Mouse (Mus musculus) lung, embryonic 14.5 days (tissue): ENCODE measurements around the gene H2-Ab1. TPM values are rescaled to one million over a fixed set of nuclear protein-coding genes. Genes with fewer than 3 reads are reported as not detected.
A peak's percentile ranks its signal among the peaks of the same experiment; 100 is the strongest.

Source experiments
- ATAC-seq: fragments of 200-750 bp; cut with Nextera tagmentation; 2 replicates; pipeline ENCODE4 v1.8.0; 2017; ENCODE audit warnings: mild to moderate bottlenecking, moderate TSS enrichment, moderate library complexity; ENCODE audit not compliant: insufficient read depth
- DNase-seq: peaks from one replicate; pipeline ENCODE4 v3.0.0-alpha.2; 2015
- H3K27ac ChIP-seq: fragments of 300-500 bp; sonication (generic); 2 replicates; pipeline ENCODE4 v1.5.1; 2014; ENCODE audit warnings: low read depth, mild to moderate bottlenecking, moderate library complexity
- H3K27me3 ChIP-seq: fragments of 300-500 bp; sonication (generic); 2 replicates; pipeline ENCODE4 v1.6.1; 2014; ENCODE audit warnings: low read length, control low read depth; ENCODE audit not compliant: insufficient read depth
- H3K36me3 ChIP-seq: fragments of 300-500 bp; sonication (generic); 2 replicates; pipeline ENCODE4 v1.6.1; 2014; ENCODE audit warnings: control low read depth; ENCODE audit not compliant: insufficient read depth
- H3K4me1 ChIP-seq: fragments of 300-500 bp; sonication (generic); 2 replicates; pipeline ENCODE4 v1.6.1; 2014; ENCODE audit warnings: antibody characterized with exemption, control low read depth; ENCODE audit not compliant: insufficient read depth
- H3K4me2 ChIP-seq: fragments of 300-500 bp; sonication (generic); 2 replicates; pipeline ENCODE4 v1.6.1; 2014; ENCODE audit warnings: mild to moderate bottlenecking
- H3K4me3 ChIP-seq: fragments of 300-500 bp; sonication (generic); 2 replicates; pipeline ENCODE4 v1.5.1; 2014; ENCODE audit warnings: low read depth, low read length
- H3K9ac ChIP-seq: fragments of 300-500 bp; sonication (generic); 2 replicates; pipeline ENCODE4 v1.6.1; 2014
- H3K9me3 ChIP-seq: fragments of 300-500 bp; sonication (generic); 2 replicates; pipeline ENCODE4 v1.6.1; 2016; ENCODE audit warnings: low read depth, low read length, control low read depth
- CTCF ChIP-seq: IDR thresholded peaks from 2 replicates; pipeline ENCODE4 v1.5.1; 2016; ENCODE audit warnings: antibody characterized with exemption, low read depth
- WGBS: fragments of 180-500 bp; shearing (Covaris S2); extraction: QIAGEN DNeasy Blood & Tissue Kit; methylation state at CpG from one replicate; pipeline ENCODE4 v1.1.7; 2014; 5-methylcytosine and 5-hydroxymethylcytosine counted together
- polyA plus RNA-seq: library from polyadenylated mRNA; unstranded; fragments of >200 nt; fragmentation: Nextera tagmentation; extraction: Ambion mirVana; gene quantifications from 2 replicates; pipeline ENCODE4 v1.2.1, GENCODE M21; 2014

The H2-Ab1 gene
- polyA plus RNA-seq, 1 experiment from 2014 or later: 2.8 TPM

DNA sequence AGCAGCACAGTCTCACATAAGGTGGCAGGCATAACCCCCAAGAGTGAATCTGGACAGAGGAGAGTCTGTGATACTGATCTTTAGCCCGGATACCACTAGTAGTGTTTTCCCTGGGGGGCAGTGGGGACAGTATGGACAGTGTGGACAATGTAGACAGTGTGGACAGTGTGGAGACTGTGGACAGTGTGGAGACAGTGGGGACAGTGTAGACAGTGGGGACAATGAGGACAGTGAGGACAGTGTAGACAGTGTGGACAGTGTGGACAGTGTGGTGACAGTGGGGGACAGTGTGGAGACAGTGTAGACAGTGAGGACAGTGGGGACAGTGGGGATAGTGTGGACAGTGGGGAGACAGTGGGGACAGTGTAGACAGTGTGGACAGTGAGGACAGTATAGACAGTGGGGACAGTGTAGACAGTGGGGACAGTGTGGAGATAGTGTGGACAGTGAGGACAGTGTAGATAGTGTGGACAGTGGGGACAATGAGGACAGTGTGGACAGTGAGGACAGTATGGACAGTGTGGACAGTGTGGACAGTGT lies 23.1 kb downstream of the H2-Ab1 start:
- Histone ChIP-seq H3K4me2 (no peak overlapping the region), H3K4me3 (no peak overlapping the region), H3K4me1 (no peaks in the 10 kb centered on the region), H3K9me3 (no peaks in the 10 kb centered on the region), H3K36me3 (no peaks in the 10 kb centered on the region), H3K27me3 (no peaks in the 10 kb centered on the region), H3K27ac (no peak overlapping the region), H3K9ac (no peak overlapping the region)
- DNase-seq: no peak
- 70% methylated on average over 1 of the region's 1 CpGs for WGBS
- no peak for ATAC-seq
- no peak for TF ChIP-seq CTCF

DNA sequence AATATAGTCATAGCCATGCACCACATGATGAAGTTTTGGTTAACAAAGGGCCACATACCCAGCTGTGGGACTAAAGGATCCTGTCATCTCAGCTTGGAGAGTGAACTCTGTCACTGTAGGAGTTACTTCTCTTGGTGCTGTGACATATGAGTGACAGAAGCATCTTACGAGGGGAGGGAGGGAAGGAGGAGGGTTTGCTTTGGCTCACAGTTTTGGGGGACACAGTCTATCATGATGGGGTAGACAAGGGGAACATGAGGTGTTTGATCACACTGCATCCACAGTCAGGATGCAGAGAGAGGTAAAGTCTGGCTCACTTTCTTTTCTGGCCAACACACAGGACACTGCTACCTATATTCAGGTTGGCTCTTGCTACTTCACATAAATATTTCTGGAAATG lies 24.3 kb downstream of the H2-Ab1 start:
- Histone ChIP-seq H3K4me2 (no peak overlapping the region), H3K4me3 (no peak overlapping the region), H3K4me1 (no peaks in the 10 kb centered on the region), H3K36me3 (no peaks in the 10 kb centered on the region), H3K27me3 (no peaks in the 10 kb centered on the region), H3K9ac (no peak overlapping the region), H3K9me3 (no peaks in the 10 kb centered on the region), H3K27ac (no peak overlapping the region)
- no peak for DNase-seq
- 73% methylated on average over 1 of the region's 1 CpGs for WGBS
- TF ChIP-seq CTCF: no peak
- no peak for ATAC-seq

DNA sequence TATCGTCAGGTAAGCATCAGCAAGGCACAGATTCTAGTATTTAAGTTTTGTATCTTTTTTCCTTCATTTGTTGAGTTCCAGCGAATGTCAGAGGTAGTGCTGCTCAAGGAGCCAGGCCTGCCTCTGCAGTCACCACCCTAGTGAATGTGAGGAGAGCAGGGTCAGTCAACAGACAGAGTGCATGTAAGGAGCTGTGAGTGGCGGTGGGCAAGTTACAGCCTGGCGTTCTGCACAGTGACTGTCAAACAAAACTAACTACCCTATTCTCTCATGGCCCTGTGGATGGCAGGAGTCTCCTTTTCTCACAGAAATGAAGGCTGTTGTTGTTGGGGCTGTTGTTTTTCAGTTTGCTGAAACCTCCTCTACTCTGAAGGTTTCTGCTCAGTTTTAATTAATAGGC lies 27.9 kb downstream of the H2-Ab1 start:
- no peaks in the 10 kb centered on the region for H3K4me1 ChIP-seq
- WGBS: 59% methylated on average over 4 of the region's 4 CpGs
- no peak for DNase-seq

DNA sequence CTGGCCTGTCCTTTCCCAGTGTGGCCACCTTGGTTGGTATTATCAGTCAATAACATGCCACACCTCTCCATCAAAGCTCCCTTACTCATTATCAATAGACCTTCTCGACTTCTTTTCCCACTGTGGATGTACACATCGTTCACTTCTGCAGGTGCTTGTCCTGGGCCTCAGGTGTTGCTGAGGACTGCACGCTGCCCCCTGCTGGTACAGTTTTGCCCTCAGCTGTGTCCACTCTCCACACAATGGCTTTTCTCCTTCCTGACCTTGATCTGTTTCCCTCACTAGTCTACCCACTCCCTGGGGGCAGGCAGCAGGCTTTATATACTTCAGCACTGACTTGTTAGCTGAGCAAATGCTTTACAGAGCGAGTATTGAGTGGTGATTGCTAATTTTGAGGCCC lies 28.4 kb downstream of the H2-Ab1 start:
- peak; percentile 32 for DNase-seq
- Histone ChIP-seq H3K4me1 (no peaks in the 10 kb centered on the region), H3K27ac (no peak overlapping the region), H3K9ac (no peak overlapping the region), H3K9me3 (no peaks in the 10 kb centered on the region), H3K4me3 (no peak overlapping the region), H3K27me3 (no peaks in the 10 kb centered on the region), H3K4me2 (no peak overlapping the region), H3K36me3 (no peaks in the 10 kb centered on the region)
- peak; percentile 58 for TF ChIP-seq CTCF
- no peak for ATAC-seq
- WGBS: 27% methylated on average over 4 of the region's 4 CpGs

More for the DNA sequence above, 27.9 kb downstream of the H2-Ab1 start:
- ATAC-seq: no peak
- no peak overlapping the region for H3K4me3 ChIP-seq
- no peaks in the 10 kb centered on the region for H3K27me3 ChIP-seq
- no peaks in the 10 kb centered on the region for H3K9me3 ChIP-seq
- no peak overlapping the region for H3K9ac ChIP-seq
- H3K36me3 ChIP-seq: no peaks in the 10 kb centered on the region
- no peak for TF ChIP-seq CTCF
- no peak overlapping the region for H3K4me2 ChIP-seq
- H3K27ac ChIP-seq: no peak overlapping the region

DNA sequence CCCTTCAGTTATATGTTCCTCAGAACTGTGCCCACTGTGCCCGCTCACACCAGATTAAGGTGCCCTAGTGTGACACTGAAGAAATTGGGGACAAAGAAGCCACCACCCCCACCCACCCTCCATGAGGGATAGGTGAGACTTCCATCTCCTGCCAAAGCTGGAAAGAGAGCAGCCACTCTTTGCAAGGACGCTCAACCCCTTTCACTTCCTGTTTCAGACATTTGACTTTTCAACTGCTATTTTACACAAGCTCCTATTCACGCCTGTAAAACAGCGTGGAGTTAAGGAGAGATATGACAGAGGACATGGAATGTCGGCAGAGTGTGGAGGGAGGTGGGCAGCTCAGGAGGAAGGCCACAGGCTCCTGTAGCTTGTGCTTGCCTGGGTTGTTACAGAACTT lies 29.0 kb downstream of the H2-Ab1 start:
- H3K36me3 ChIP-seq: no peaks in the 10 kb centered on the region
- H3K9ac ChIP-seq: no peak overlapping the region
- H3K4me2 ChIP-seq: no peak overlapping the region
- no peak for TF ChIP-seq CTCF
- no peak for DNase-seq
- no peaks in the 10 kb centered on the region for H3K4me1 ChIP-seq
- WGBS: 63% methylated on average over 5 of the region's 5 CpGs
- no peaks in the 10 kb centered on the region for H3K27me3 ChIP-seq
- no peak overlapping the region for H3K4me3 ChIP-seq
- no peak for ATAC-seq
- H3K9me3 ChIP-seq: no peaks in the 10 kb centered on the region
- no peak overlapping the region for H3K27ac ChIP-seq

DNA sequence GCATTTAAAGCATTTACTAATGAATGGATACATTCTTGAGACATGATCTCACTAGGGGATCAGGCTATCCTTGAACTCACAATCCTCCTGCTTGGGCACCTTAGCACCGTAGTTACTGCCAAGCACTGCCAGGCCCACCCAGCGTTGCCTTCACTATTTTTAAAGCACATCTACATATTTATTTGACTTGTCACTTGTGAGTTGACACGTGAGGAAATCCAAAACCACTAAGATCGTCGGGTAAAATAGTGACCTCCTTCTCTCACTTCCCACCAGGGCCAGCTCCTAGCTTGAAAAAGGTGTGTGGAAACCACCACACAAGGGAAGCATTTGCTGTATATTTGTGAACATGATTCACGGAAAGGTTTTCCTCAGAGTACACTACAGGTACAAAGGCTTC lies 29.5 kb downstream of the H2-Ab1 start:
- no peak for DNase-seq
- H3K27me3 ChIP-seq: no peaks in the 10 kb centered on the region

DNA sequence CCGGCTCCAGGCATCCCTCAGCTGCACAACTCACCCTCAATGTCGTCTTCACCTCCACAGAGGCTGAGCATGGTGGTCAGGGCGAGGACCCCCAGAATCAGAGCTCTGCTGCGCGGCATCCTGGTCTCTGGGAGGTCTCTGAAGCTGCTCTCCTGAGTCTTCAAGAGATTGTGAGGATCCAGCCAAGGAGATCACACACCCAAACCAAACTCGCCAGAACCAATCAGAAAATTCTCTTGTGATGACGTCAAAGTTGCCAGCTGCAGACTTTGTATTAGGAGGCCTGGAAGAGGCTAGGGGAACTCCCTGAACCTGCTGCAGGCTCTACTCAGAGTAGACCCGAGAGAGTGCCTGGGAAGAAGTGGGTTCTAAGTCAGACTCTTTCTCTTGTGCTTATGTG lies 30.2 kb downstream of the H2-Ab1 start, which contains the start of gene H2-Aa:
TSS of gene H2-Aa (minus strand) at position 176 of the 400 bp plus-strand sequence.
- no peaks in the 10 kb centered on the region for H3K36me3 ChIP-seq
- ATAC-seq: peak; percentile 65
- no peak within 1 kb of the TSS for H3K27ac ChIP-seq
- no peak within 1 kb of the TSS for H3K4me3 ChIP-seq
- no peaks in the 10 kb centered on the region for H3K4me1 ChIP-seq
- 12% methylated on average over 8 of the region's 8 CpGs for WGBS
- no peak within 1 kb of the TSS for H3K9ac ChIP-seq
- TF ChIP-seq CTCF: no peak
- no peak within 1 kb of the TSS for H3K4me2 ChIP-seq
- peak; percentile 88 for DNase-seq
- no peaks in the 10 kb centered on the region for H3K9me3 ChIP-seq
- no peaks in the 10 kb centered on the region for H3K27me3 ChIP-seq

More for the DNA sequence above, 29.5 kb downstream of the H2-Ab1 start:
- ATAC-seq: no peak
- 49% methylated on average over 6 of the region's 6 CpGs for WGBS
- no peak for TF ChIP-seq CTCF
- Histone ChIP-seq H3K27ac (no peak overlapping the region), H3K9me3 (no peaks in the 10 kb centered on the region), H3K4me2 (no peak overlapping the region), H3K4me3 (no peak overlapping the region), H3K4me1 (no peaks in the 10 kb centered on the region), H3K9ac (no peak overlapping the region), H3K36me3 (no peaks in the 10 kb centered on the region)

DNA sequence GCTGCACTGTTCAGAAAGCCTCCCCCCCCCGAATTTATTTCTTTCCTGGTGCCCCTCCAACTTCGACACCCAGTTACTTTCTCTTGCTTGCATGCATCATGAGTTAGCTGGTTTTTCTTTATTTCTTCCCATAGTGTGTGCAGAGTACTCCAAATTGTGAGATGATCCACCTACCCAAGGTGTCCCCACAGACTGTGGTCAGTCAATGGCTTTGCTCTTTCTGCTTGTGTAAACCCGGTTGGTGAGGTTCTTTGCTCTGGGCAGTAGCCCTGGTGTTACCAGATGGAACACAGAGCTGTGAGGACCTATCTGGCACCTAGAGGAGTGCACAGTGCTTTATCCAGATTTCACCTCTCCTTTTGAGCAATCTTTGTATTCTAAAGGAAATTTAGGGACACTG lies 30.6 kb downstream of the H2-Ab1 start:
- 57% methylated on average over 3 of the region's 3 CpGs for WGBS
- Histone ChIP-seq H3K4me3 (no peak overlapping the region), H3K27me3 (no peaks in the 10 kb centered on the region), H3K4me2 (no peak overlapping the region), H3K27ac (no peak overlapping the region), H3K36me3 (no peaks in the 10 kb centered on the region), H3K4me1 (no peaks in the 10 kb centered on the region), H3K9ac (no peak overlapping the region), H3K9me3 (no peaks in the 10 kb centered on the region)
- ATAC-seq (no peak), DNase-seq (no peak)
- TF ChIP-seq CTCF: no peak
